Mouse (Mus musculus): ENCODE measurements around the gene Maml3. TPM values are rescaled to one million over a fixed set of nuclear protein-coding genes. Genes with fewer than 3 reads are reported as not detected.

The Maml3 gene
- total and polyA plus RNA-seq, 3 experiments: 0.81 to 1.8 (median 0.98) TPM

DNA sequence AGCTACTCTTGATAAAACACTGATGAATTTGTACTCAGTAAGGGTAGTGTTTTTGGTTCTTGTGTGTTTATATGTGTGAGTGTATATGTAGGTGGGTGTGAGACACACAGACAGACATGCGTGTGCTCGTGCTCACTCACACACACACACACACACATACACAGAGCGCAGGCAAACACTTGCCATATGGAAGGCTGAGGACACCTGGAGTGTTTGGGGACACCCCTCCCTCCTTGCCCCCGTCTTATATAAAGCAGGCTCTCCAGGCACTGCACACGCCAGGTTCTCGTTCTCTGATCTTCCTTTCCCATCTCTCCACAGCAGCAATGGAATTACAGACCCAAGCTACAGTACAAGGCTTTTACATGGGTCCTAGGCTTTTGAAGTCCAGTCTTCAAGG is 37.7 kb downstream of the Maml3 start:
- TF ChIP-seq ELF1 (IDR thresholded peaks at IDR 0.05; ENCODE audit: low read depth, low read length) (no peak), POLR2A (IDR thresholded peaks at IDR 0.05; ENCODE audit: low read depth, low read length) (no peak), IRF4 (IDR thresholded peaks at IDR 0.05; ENCODE audit: low read depth, low read length) (no peak), JUN (IDR thresholded peaks at IDR 0.05; ENCODE audit: insufficient read depth, low read depth, low read length) (no peak), JUND (conservative IDR thresholded peaks at IDR 0.05; ENCODE audit: low read depth, low read length) (no peak), USF1 (IDR thresholded peaks at IDR 0.05; ENCODE audit: low read depth, low read length) (no peak), MXI1 (IDR thresholded peaks at IDR 0.05; ENCODE audit: low read depth, low read length) (no peak), HCFC1 (IDR thresholded peaks at IDR 0.05; ENCODE audit: low read depth, low read length) (no peak), USF2 (conservative IDR thresholded peaks at IDR 0.05; ENCODE audit: low read depth, low read length) (no peak)
- DNase-seq (ENCODE audit: extremely low read depth): no peak
- peaks cover 6 to 30% of the 10 kb centered on the region in 2 experiments for H3K4me1 ChIP-seq (ENCODE audit: control insufficient read depth in 1 of 2, insufficient read depth in 2 of 2)
- H3K4me3 ChIP-seq (replicated peaks in 1 of 3; ENCODE audit: low read depth in 2 of 3, low read length in 2 of 3, poor library complexity in 1 of 3): no peak overlapping the region
- no peaks in the 10 kb centered on the region for H3K36me3 ChIP-seq (replicated peaks in 1 of 2; ENCODE audit: control insufficient read depth in 1 of 2, insufficient read depth in 1 of 2, low read length in 1 of 2)
- no peak overlapping the region for H3K9ac ChIP-seq (ENCODE audit: insufficient read depth, low read depth)
- H3K9me3 ChIP-seq (replicated peaks; ENCODE audit: low read length): no peaks in the 10 kb centered on the region
- no peak overlapping the region for H3K27ac ChIP-seq (ENCODE audit: insufficient read depth, low read depth)
- no peaks in the 10 kb centered on the region for H3K27me3 ChIP-seq (replicated peaks)
- H3K79me2 ChIP-seq (replicated peaks; ENCODE audit: control insufficient read depth, extremely low read depth, insufficient read depth, poor library complexity, severe bottlenecking): no peaks in the 10 kb centered on the region
- in situ Hi-C loops (cut with MboI; ENCODE audit: low pct_ligation_motif_present, low pct_unique_long_range_greater_than_20kb, low sequenced_read_pairs): no loop called here
- dilution Hi-C loops (cut with MboI; ENCODE audit: extremely low pct_ligation_motif_present, extremely low pct_unique_long_range_greater_than_20kb, low sequenced_read_pairs): no loop called here
- H3K4me2 ChIP-seq (ENCODE audit: insufficient read depth, low read depth, poor library complexity, severe bottlenecking): no peak overlapping the region

- H3K4me2 ChIP-seq (ENCODE audit: insufficient read depth, low read depth, poor library complexity, severe bottlenecking): no peak overlapping the region
- TF ChIP-seq MXI1 (IDR thresholded peaks at IDR 0.05; ENCODE audit: low read depth, low read length): no peak
- no peak for TF ChIP-seq MYC (IDR thresholded peaks at IDR 0.05; ENCODE audit: low read depth, low read length)
- no peak for TF ChIP-seq E2F4 (IDR thresholded peaks at IDR 0.05; ENCODE audit: insufficient replicate concordance, low read depth, low read length)
- TF ChIP-seq MEF2A (IDR thresholded peaks at IDR 0.05; ENCODE audit: borderline replicate concordance, low read depth, low read length): no peak
- TF ChIP-seq KAT2A (IDR thresholded peaks at IDR 0.05; ENCODE audit: insufficient replicate concordance, low read length): no peak
- TF ChIP-seq TCF12 (IDR thresholded peaks at IDR 0.05; ENCODE audit: low read depth, low read length): no peak
- TF ChIP-seq HCFC1 (IDR thresholded peaks at IDR 0.05; ENCODE audit: low read depth, low read length): no peak
- no peak for TF ChIP-seq CTCF (conservative IDR thresholded peaks at IDR 0.05 in 1 of 2, IDR thresholded peaks at IDR 0.05 in 1 of 2; ENCODE audit: low read depth in 2 of 2, low read length in 2 of 2)
- no peak for TF ChIP-seq SIN3A (IDR thresholded peaks at IDR 0.05; ENCODE audit: low read length)
- TF ChIP-seq JUN (IDR thresholded peaks at IDR 0.05; ENCODE audit: insufficient read depth, low read depth, low read length): no peak
- TF ChIP-seq SMC3 (IDR thresholded peaks at IDR 0.05; ENCODE audit: low read depth, low read length): no peak
- no peak for TF ChIP-seq RCOR1 (conservative IDR thresholded peaks at IDR 0.05; ENCODE audit: low read depth, low read length)
- TF ChIP-seq POLR2A (IDR thresholded peaks at IDR 0.05; ENCODE audit: low read depth, low read length): no peak
- dilution Hi-C loops (cut with MboI; ENCODE audit: extremely low pct_ligation_motif_present, extremely low pct_unique_long_range_greater_than_20kb, low sequenced_read_pairs) (no loop called here), in situ Hi-C loops (cut with MboI; ENCODE audit: low pct_ligation_motif_present, low pct_unique_long_range_greater_than_20kb, low sequenced_read_pairs) (no loop called here)
- H3K79me2 ChIP-seq (replicated peaks; ENCODE audit: control insufficient read depth, extremely low read depth, insufficient read depth, poor library complexity, severe bottlenecking): no peaks in the 10 kb centered on the region
- H3K27me3 ChIP-seq (replicated peaks): no peaks in the 10 kb centered on the region
- no peak for DNase-seq (ENCODE audit: extremely low read depth)
- H3K36me3 ChIP-seq (replicated peaks in 1 of 2; ENCODE audit: control insufficient read depth in 1 of 2, insufficient read depth in 1 of 2, low read length in 1 of 2): no peaks in the 10 kb centered on the region
- H3K27ac ChIP-seq (ENCODE audit: insufficient read depth, low read depth): no peak overlapping the region
- H3K9ac ChIP-seq (ENCODE audit: insufficient read depth, low read depth): no peak overlapping the region
- no peak overlapping the region for H3K4me3 ChIP-seq (replicated peaks in 1 of 3; ENCODE audit: low read depth in 2 of 3, low read length in 2 of 3, poor library complexity in 1 of 3)
- H3K4me1 ChIP-seq (ENCODE audit: control insufficient read depth in 1 of 2, insufficient read depth in 2 of 2): peaks cover 9 to 24% of the 10 kb centered on the region in 2 experiments
- no peaks in the 10 kb centered on the region for H3K9me3 ChIP-seq (replicated peaks; ENCODE audit: low read length)
Measured at GRCm38 (mm10) chr3:52066142-52066541, 38.7 kb downstream of the Maml3 start.

All from CH12.LX (cell line).